Mouse (Mus musculus) small intestine, adult 2 months (tissue): Measurements from ENCODE around the gene 1700069L16Rik. TPM values are rescaled to one million over a fixed set of nuclear protein-coding genes. Genes with fewer than 3 reads are reported as not detected.

Source experiments
- H3K27ac ChIP-seq: fragments of 200-500 bp; 2 replicates; pipeline ENCODE4 v1.5.1; 2012; ENCODE audit warnings: low read depth, low read length, control low read depth, inconsistent platforms; ENCODE audit not compliant: insufficient read depth
- H3K27me3 ChIP-seq: fragments of 200-500 bp; 2 replicates; pipeline ENCODE4 v1.6.1; 2012; ENCODE audit warnings: mild to moderate bottlenecking, moderate library complexity, low read length, inconsistent platforms; ENCODE audit not compliant: control insufficient read depth, insufficient read depth
- H3K36me3 ChIP-seq: fragments of 200-500 bp; 2 replicates; pipeline ENCODE4 v1.6.1; 2012; ENCODE audit warnings: mild to moderate bottlenecking, low read length, control low read depth, inconsistent platforms; ENCODE audit not compliant: control insufficient read depth, insufficient read depth
- H3K4me1 ChIP-seq: fragments of 200-500 bp; 2 replicates; pipeline ENCODE4 v1.6.1; 2012; ENCODE audit warnings: low read length, inconsistent platforms, mixed read lengths; ENCODE audit not compliant: control insufficient read depth, insufficient read depth, insufficient read length
- H3K4me3 ChIP-seq: fragments of 200-500 bp; 2 replicates; pipeline ENCODE4 v1.5.1; 2012; ENCODE audit warnings: low read depth, mild to moderate bottlenecking, control low read depth, inconsistent platforms, low read length, moderate library complexity
- CTCF ChIP-seq: fragments of 200-500 bp; IDR thresholded peaks from 2 replicates; pipeline ENCODE4 v1.5.1; 2012; ENCODE audit warnings: low read depth, mild to moderate bottlenecking, control low read depth, inconsistent platforms, low read length, moderate library complexity, mixed read lengths; ENCODE audit not compliant: insufficient replicate concordance, insufficient read length; ENCODE audit errors: extremely low read depth
- POLR2A ChIP-seq: fragments of 200-500 bp; IDR thresholded peaks from 2 replicates; pipeline ENCODE4 v1.6.1; 2012; ENCODE audit warnings: low read depth, mild to moderate bottlenecking, control low read depth, inconsistent platforms, low read length, moderate library complexity
- WGBS: fragments of 180-500 bp; shearing (Covaris S2); methylation state at CpG from one replicate; pipeline ENCODE4 v1.1.7; 2018; 5-methylcytosine and 5-hydroxymethylcytosine counted together
- polyA plus RNA-seq: library from polyadenylated mRNA; depleted of rRNA; stranded (reverse); fragments of >200 nt; gene quantifications from 2 replicates; pipeline ENCODE4 v1.2.3, GENCODE M21; 2012

1700069L16Rik gene
- polyA plus RNA-seq, 1 experiment: not detected

DNA sequence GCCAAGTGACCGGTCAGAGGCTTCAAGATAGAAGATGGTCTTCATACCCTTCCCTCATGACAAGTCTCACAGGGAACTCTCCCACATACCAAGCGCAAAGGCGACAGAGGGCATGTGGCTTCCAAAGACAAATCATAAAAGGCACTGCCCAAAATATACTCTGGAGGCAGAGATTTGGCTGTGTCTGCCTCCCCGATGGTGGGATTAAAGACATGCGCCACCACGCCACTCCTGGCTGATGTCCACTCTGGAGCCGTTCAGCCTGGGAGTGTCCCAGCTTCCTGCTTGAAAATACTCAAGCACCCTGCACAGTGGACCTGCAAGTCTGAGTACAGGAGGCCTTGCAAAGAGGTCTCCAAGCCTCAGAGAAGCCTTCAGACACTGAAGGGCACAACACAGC is 6.6 kb upstream of the 1700069L16Rik start:
- H3K4me3 ChIP-seq: no peak overlapping the region
- H3K4me1 ChIP-seq: no peaks in the 10 kb centered on the region
- WGBS: 75% methylated on average over 7 of the region's 7 CpGs
- H3K27ac ChIP-seq: no peak overlapping the region
- H3K27me3 ChIP-seq: no peaks in the 10 kb centered on the region
- no peaks in the 10 kb centered on the region for H3K36me3 ChIP-seq
- no peak for TF ChIP-seq POLR2A
- no peak for TF ChIP-seq CTCF

- TF ChIP-seq CTCF (no peak), POLR2A (no peak)
- 50% methylated on average over 7 of the region's 7 CpGs for WGBS
- Histone ChIP-seq H3K36me3 (no peaks in the 10 kb centered on the region), H3K4me1 (no peaks in the 10 kb centered on the region), H3K4me3 (no peak overlapping the region), H3K27me3 (no peaks in the 10 kb centered on the region), H3K27ac (no peak overlapping the region)
Observed at GRCm38 (mm10) chr5:113730641-113731121, 6.1 kb upstream of the 1700069L16Rik start.

DNA sequence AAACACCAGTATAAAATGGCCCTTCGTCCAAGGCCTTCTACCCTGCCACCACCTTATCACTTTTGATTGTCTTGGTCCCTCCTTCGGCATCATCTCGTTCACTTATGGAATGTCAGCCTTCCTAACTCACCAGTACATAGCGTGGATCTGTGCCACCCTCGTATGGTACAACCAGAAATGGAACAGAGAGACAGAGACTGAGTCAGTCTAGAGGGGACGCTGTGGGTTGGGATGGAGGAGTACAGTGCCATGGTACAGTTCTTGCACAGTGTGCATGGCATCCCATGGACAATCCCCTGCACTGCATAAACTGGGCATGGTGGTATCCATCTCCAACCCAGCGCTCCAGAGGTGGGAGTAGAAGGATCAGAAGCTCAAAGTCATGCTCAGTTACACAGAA is 4.1 kb upstream of the 1700069L16Rik start:
- Histone ChIP-seq H3K4me1 (no peaks in the 10 kb centered on the region), H3K27me3 (no peaks in the 10 kb centered on the region), H3K36me3 (no peaks in the 10 kb centered on the region), H3K27ac (no peak overlapping the region), H3K4me3 (no peak overlapping the region)
- WGBS: 80% methylated on average over 7 of the region's 7 CpGs
- TF ChIP-seq CTCF (no peak), POLR2A (no peak)

GRCm38 (mm10) chr5:113728011-113728410 is 3.4 kb upstream of the 1700069L16Rik start:
- no peaks in the 10 kb centered on the region for H3K4me1 ChIP-seq
- no peak for TF ChIP-seq POLR2A
- H3K27ac ChIP-seq: no peak overlapping the region
- WGBS: 83% methylated on average over 7 of the region's 7 CpGs
- no peak overlapping the region for H3K4me3 ChIP-seq
- no peaks in the 10 kb centered on the region for H3K36me3 ChIP-seq
- peaks cover 3% of the 10 kb centered on the region; the same call in 1 of the 2 replicates for H3K27me3 ChIP-seq

- 55% methylated on average over 12 of the region's 12 CpGs for WGBS
- TF ChIP-seq CTCF (no peak), POLR2A (no peak)
- Histone ChIP-seq H3K4me3 (no peak overlapping the region), H3K27me3 (peaks cover 3% of the 10 kb centered on the region; the same call in 1 of the 2 replicates), H3K4me1 (no peaks in the 10 kb centered on the region), H3K36me3 (no peaks in the 10 kb centered on the region), H3K27ac (no peak overlapping the region)
Observed at GRCm38 (mm10) chr5:113727238-113727637, 2.7 kb upstream of the 1700069L16Rik start.

- Histone ChIP-seq H3K27me3 (peaks cover 3% of the 10 kb centered on the region; the same call in 1 of the 2 replicates), H3K36me3 (no peaks in the 10 kb centered on the region), H3K4me1 (no peaks in the 10 kb centered on the region), H3K4me3 (no peak overlapping the region), H3K27ac (no peak overlapping the region)
- TF ChIP-seq CTCF: no peak
- no peak for TF ChIP-seq POLR2A
- 67% methylated on average over 6 of the region's 6 CpGs for WGBS
Observed at GRCm38 (mm10) chr5:113726618-113727017, 2.0 kb upstream of the 1700069L16Rik start.

DNA sequence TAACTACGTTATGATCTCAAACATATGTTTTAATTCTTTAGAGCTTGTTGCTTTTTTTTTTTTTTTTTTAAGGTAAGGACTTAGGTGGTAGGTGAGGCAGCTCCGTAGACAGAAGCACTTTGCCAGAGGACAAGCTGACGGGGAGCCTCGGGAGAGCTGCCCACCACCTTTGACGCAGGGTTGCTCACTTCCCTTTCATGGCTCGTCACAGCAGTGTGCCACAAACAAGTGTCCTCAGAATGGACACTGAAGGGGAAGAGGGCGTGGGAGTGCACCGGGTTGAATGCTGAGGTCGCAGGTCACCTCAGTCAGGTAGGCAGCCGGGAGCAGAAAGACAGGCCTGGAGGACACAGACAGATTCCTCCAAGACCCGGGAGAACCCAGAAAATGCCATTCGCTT is 845 bp upstream of the 1700069L16Rik start:
- Histone ChIP-seq H3K27ac (no peak overlapping the region), H3K4me3 (no peak overlapping the region), H3K27me3 (peaks cover 3% of the 10 kb centered on the region; the same call in 1 of the 2 replicates), H3K4me1 (no peaks in the 10 kb centered on the region), H3K36me3 (no peaks in the 10 kb centered on the region)
- TF ChIP-seq POLR2A: no peak
- no peak for TF ChIP-seq CTCF
- 66% methylated on average over 12 of the region's 12 CpGs for WGBS
